In genomic region chr2:63669700-63670099, GRCm38 (mm10) we compare ENCODE assay signal across 15 mouse cellular contexts.
DNase-seq lines count a peak whose midpoint lies in the region; ATAC-seq lines count a peak whose summit lies in the region.
"Had no signal": no experiment of that assay in that cellular context is flagged by ENCODE, and none has a peak within 500 bp of the region (broad histone marks: within the 10 kb centered on the region; RNA-seq: fewer than 3 reads in every experiment).

No protein-coding gene starts in this region.

- no peak overlapping the region for H3K27ac ChIP-seq in embryonic facial prominence, embryonic 11.5 days (replicated peaks; ENCODE audit: low read depth, low read length)
- H3K27ac ChIP-seq in embryonic facial prominence, embryonic 10.5 days (replicated peaks) = no peak overlapping the region
- H3K27ac ChIP-seq in forebrain, embryonic 13.5 days = no peak overlapping the region
- H3K27ac ChIP-seq in neural tube, embryonic 15.5 days (replicated peaks) = no peak overlapping the region
- H3K27ac ChIP-seq: intestine, embryonic 15.5 days; kidney, postnatal 0 days; lung, embryonic 15.5 days had no signal

- H3K36me3 ChIP-seq in embryonic facial prominence, embryonic 11.5 days (replicated peaks; ENCODE audit: control insufficient read depth, insufficient read depth, low read depth, low read length) = no peaks in the 10 kb centered on the region
- no peaks in the 10 kb centered on the region for H3K36me3 ChIP-seq in embryonic facial prominence, embryonic 10.5 days (replicated peaks)
- no peaks in the 10 kb centered on the region for H3K36me3 ChIP-seq in forebrain, embryonic 13.5 days (ENCODE audit: poor library complexity, severe bottlenecking)
- H3K36me3 ChIP-seq in neural tube, embryonic 15.5 days = no peaks in the 10 kb centered on the region
- H3K36me3 ChIP-seq: intestine, embryonic 15.5 days; lung, embryonic 15.5 days had no signal

- H3K9me3 ChIP-seq in embryonic facial prominence, embryonic 11.5 days (replicated peaks; ENCODE audit: control insufficient read depth, low read length) = no peaks in the 10 kb centered on the region
- no peaks in the 10 kb centered on the region for H3K9me3 ChIP-seq in embryonic facial prominence, embryonic 10.5 days
- no peaks in the 10 kb centered on the region for H3K9me3 ChIP-seq in forebrain, embryonic 13.5 days (replicated peaks)
- no peaks in the 10 kb centered on the region for H3K9me3 ChIP-seq in neural tube, embryonic 15.5 days (replicated peaks)
- H3K9me3 ChIP-seq: intestine, embryonic 15.5 days; lung, embryonic 15.5 days had no signal

- H3K4me3 ChIP-seq in embryonic facial prominence, embryonic 11.5 days (ENCODE audit: low read depth, low read length) = no peak overlapping the region
- H3K4me3 ChIP-seq in embryonic facial prominence, embryonic 10.5 days = no peak overlapping the region
- no peak overlapping the region for H3K4me3 ChIP-seq in forebrain, embryonic 13.5 days
- H3K4me3 ChIP-seq in neural tube, embryonic 15.5 days (replicated peaks) = no peak overlapping the region
- H3K4me3 ChIP-seq: intestine, embryonic 15.5 days; lung, embryonic 15.5 days had no signal

- ATAC-seq in embryonic facial prominence, embryonic 11.5 days (replicated peaks; ENCODE audit: insufficient number of reproducible peaks, low FRiP score, low TSS enrichment, low read depth) = peak; percentile 78; the same call in 1 of the 2 replicates
- peak; percentile 93 for ATAC-seq in forebrain, embryonic 13.5 days
- ATAC-seq in neural tube, embryonic 15.5 days (ENCODE audit: low FRiP score) = peak; percentile 55; the same call in 1 of the 2 replicates
- ATAC-seq: intestine, embryonic 15.5 days had no signal

- DNase-seq in embryonic facial prominence, embryonic 11.5 days (ENCODE audit: low spot score) = peak; percentile 6
- no peak for DNase-seq in embryonic facial prominence, embryonic 10.5 days (ENCODE audit: low spot score)
- DNase-seq in mesoderm, embryonic 11.5 days (ENCODE audit: low read depth, low spot score) = peak; percentile 7
- DNase-seq in kidney, adult 11 months = no peak
- DNase-seq in right cerebral cortex, postnatal 14 days = no peak
- DNase-seq in layer of hippocampus, postnatal 25 days (ENCODE audit: extremely low spot score in 1 of 2, low spot score in 1 of 2) = no peak
- DNase-seq: cerebellum, adult 8-10 months; heart, adult 11 months; layer of hippocampus, adult 9-11 months had no signal

- no peaks in the 10 kb centered on the region for H3K4me1 ChIP-seq in embryonic facial prominence, embryonic 11.5 days (ENCODE audit: control insufficient read depth, insufficient read depth, low read length)
- H3K4me1 ChIP-seq in embryonic facial prominence, embryonic 10.5 days = no peaks in the 10 kb centered on the region; the same call in 1 of the 2 replicates
- peaks cover 24% of the 10 kb centered on the region for H3K4me1 ChIP-seq in forebrain, embryonic 13.5 days
- peaks cover 4% of the 10 kb centered on the region; the same call in 1 of the 2 replicates for H3K4me1 ChIP-seq in neural tube, embryonic 15.5 days
- H3K4me1 ChIP-seq: intestine, embryonic 15.5 days; lung, embryonic 15.5 days had no signal

- no peak overlapping the region for H3K9ac ChIP-seq in embryonic facial prominence, embryonic 11.5 days (replicated peaks; ENCODE audit: low read length)
- no peak overlapping the region for H3K9ac ChIP-seq in forebrain, embryonic 13.5 days
- H3K9ac ChIP-seq in neural tube, embryonic 15.5 days (replicated peaks) = no peak overlapping the region
- H3K9ac ChIP-seq: intestine, embryonic 15.5 days; lung, embryonic 15.5 days had no signal

- H3K4me2 ChIP-seq in embryonic facial prominence, embryonic 11.5 days (ENCODE audit: low read depth, low read length) = no peak overlapping the region
- H3K4me2 ChIP-seq in forebrain, embryonic 13.5 days = no peak overlapping the region
- no peak overlapping the region for H3K4me2 ChIP-seq in neural tube, embryonic 15.5 days
- H3K4me2 ChIP-seq: intestine, embryonic 15.5 days; liver, embryonic 11.5 days; lung, embryonic 15.5 days had no signal

- no peaks in the 10 kb centered on the region for H3K27me3 ChIP-seq in embryonic facial prominence, embryonic 11.5 days (ENCODE audit: control insufficient read depth, insufficient read depth, low read length)
- H3K27me3 ChIP-seq in embryonic facial prominence, embryonic 10.5 days (replicated peaks; ENCODE audit: low read depth, poor library complexity, severe bottlenecking) = no peaks in the 10 kb centered on the region
- H3K27me3 ChIP-seq in forebrain, embryonic 13.5 days = no peaks in the 10 kb centered on the region
- no peaks in the 10 kb centered on the region for H3K27me3 ChIP-seq in neural tube, embryonic 15.5 days (replicated peaks)
- H3K27me3 ChIP-seq: intestine, embryonic 15.5 days; lung, embryonic 15.5 days had no signal

- 48% methylated on average over 3 of the region's 3 CpGs for WGBS in embryonic facial prominence, embryonic 11.5 days
- WGBS in embryonic facial prominence, embryonic 10.5 days = 59% methylated on average over 3 of the region's 3 CpGs
- WGBS in forebrain, embryonic 13.5 days = 5% methylated on average over 3 of the region's 3 CpGs
- 30% methylated on average over 3 of the region's 3 CpGs for WGBS in neural tube, embryonic 15.5 days

Comparison
In these comparisons a context has a peak if more than half of its experiments do, and no peak if none do; other contexts are left out.
1. DNase-seq: peak in embryonic facial prominence, embryonic 11.5 days (single experiment) and mesoderm, embryonic 11.5 days (single experiment); none in embryonic facial prominence, embryonic 10.5 days (single experiment), kidney, adult 11 months (single experiment), right cerebral cortex, postnatal 14 days (single experiment) and layer of hippocampus, postnatal 25 days (0 of 2).
2. Peak in every context shown above with its lines, with median percentiles within 50 percentile points of each other: ATAC-seq.